Mouse (Mus musculus) left cerebral cortex, postnatal 14 days (tissue): ENCODE measurements around the gene Inpp5b. TPM values are rescaled to one million over a fixed set of nuclear protein-coding genes. Genes with fewer than 3 reads are reported as not detected.
A peak's percentile ranks its signal among the peaks of the same experiment; 100 is the strongest.

Source experiments
- DNase-seq, 2 experiments: peaks; one replicate each; pipeline ENCODE4 v3.0.0; 2021 to 2022; ENCODE audit warnings: low spot score in 2 of 2, mixed read lengths in 1 of 2
- intact Hi-C: fragments of 180-260 bp; cut with DNase I; formaldehyde crosslinking; loops from one replicate; pipeline ENCODE4 v1.15.1; 2025
- microRNA-seq, 2 experiments: library from miRNA; unstranded; fragments of <30 nt; microRNA quantifications; one replicate each; pipeline ENCODE4 v1.2.0; 2022
- total RNA-seq, 2 experiments: library from RNA; stranded (reverse); gene quantifications; 2 replicates each; pipeline ENCODE4 v1.2.3; 2021

The Inpp5b gene
- total RNA-seq, 2 experiments from 2014 or later = 35.3 to 42.5 TPM

- intact Hi-C loops = no loop called here
- DNase-seq = peak; percentile 93 to 95
Measured at GRCm38 (mm10) chr4:124850261-124850913, 108.7 kb downstream of the Inpp5b start, which contains the start of gene Yrdc. Yrdc (plus strand) TSS chr4:124850679.

Small RNAs within 50 kb of the gene (microRNA-seq; reads per million reads assigned to microRNA genes)
- 0 reads per million in 2 experiments for gene Gm24721
- gene Mir697 = 0 reads per million in 2 experiments
- 0.34 to 4.0 reads per million in 2 experiments for gene Mir698

Other genes with a start within 250 kb of the Inpp5b start
- under 1 TPM; 0.40 to 0.55 TPM for gene 3100002H09Rik, start 131.0 kb upstream of the Inpp5b start, total RNA-seq
- 10 to 100 TPM; 29.9 to 30.1 TPM for gene Pou3f1, start 85.0 kb upstream of the Inpp5b start, total RNA-seq
- gene Utp11, start 48.2 kb upstream of the Inpp5b start, total RNA-seq = 10 to 100 TPM; 14.1 to 14.3 TPM
- gene Fhl3, start 41.1 kb upstream of the Inpp5b start, total RNA-seq = 1 to 10 TPM; 3.8 to 4.2 TPM
- 10 to 100 TPM; 31.1 to 32.2 TPM for gene Sf3a3, start 27.1 kb upstream of the Inpp5b start, total RNA-seq
- 10 to 100 TPM; 24.5 to 25.8 TPM for gene Mtf1, start 60.3 kb downstream of the Inpp5b start, total RNA-seq
- 10 to 100 TPM; 29.6 to 29.7 TPM for gene Yrdc, start 108.8 kb downstream of the Inpp5b start, total RNA-seq
- 10 to 100 TPM; 88.7 to 91.2 TPM for gene 1110065P20Rik, start 109.3 kb downstream of the Inpp5b start, total RNA-seq
- 10 to 100 TPM; 51.1 to 55.7 TPM for gene Maneal, start 120.3 kb downstream of the Inpp5b start, total RNA-seq
- 10 to 100 TPM; 32.4 to 34.4 TPM for gene Epha10, start 139.0 kb downstream of the Inpp5b start, total RNA-seq
- gene 9930104L06Rik, start 195.2 kb downstream of the Inpp5b start, total RNA-seq = 10 to 100 TPM; 15.0 to 17.6 TPM
- gene Cdca8, start 197.5 kb downstream of the Inpp5b start, total RNA-seq = 1 to 10 TPM; 2.8 TPM
- 1 to 10 TPM; 4.4 to 4.8 TPM for gene Rspo1, start 244.6 kb downstream of the Inpp5b start, total RNA-seq